Mouse (Mus musculus) bone marrow, adult 2 months (tissue): ENCODE results near the gene Tshr. TPM values are rescaled to one million over a fixed set of nuclear protein-coding genes. Genes with fewer than 3 reads are reported as not detected.
"Not testable (repeated sequence)": the region's sequence is repeated elsewhere in the genome, so short reads cannot be mapped to it uniquely, and the experiment has no call there.

Experiments
- H3K27ac ChIP-seq: fragments of 200-500 bp; 2 replicates; pipeline ENCODE4 v1.5.1; 2012; ENCODE audit warnings: low read depth, mild to moderate bottlenecking, control low read depth, inconsistent platforms, low read length; ENCODE audit not compliant: control insufficient read depth, poor library complexity, insufficient read depth
- H3K4me1 ChIP-seq: fragments of 200-500 bp; 2 replicates; pipeline ENCODE4 v1.6.1; 2011; ENCODE audit warnings: low read length; ENCODE audit not compliant: control insufficient read depth, insufficient read depth
- H3K4me3 ChIP-seq: fragments of 200-500 bp; replicated peaks from 2 replicates; pipeline ENCODE3; 2011; ENCODE audit warnings: mild to moderate bottlenecking, low read depth, low read length, control low read depth; ENCODE audit not compliant: control insufficient read depth
- CTCF ChIP-seq: fragments of 200-500 bp; IDR thresholded peaks from 2 replicates; pipeline ENCODE4 v1.5.1; 2011; ENCODE audit warnings: low read length, control low read depth; ENCODE audit not compliant: control insufficient read depth, insufficient read depth
- POLR2A ChIP-seq: fragments of 200-500 bp; IDR thresholded peaks from 2 replicates; pipeline ENCODE4 v1.6.1; 2011; ENCODE audit warnings: low read depth, mild to moderate bottlenecking, control low read depth, low read length, borderline replicate concordance; ENCODE audit not compliant: control insufficient read depth
- WGBS: fragments of 180-500 bp; shearing (Covaris S2); methylation state at CpG from one replicate; pipeline ENCODE4 v1.1.7; 2018; 5-methylcytosine and 5-hydroxymethylcytosine counted together
- polyA plus RNA-seq: library from polyadenylated mRNA; stranded (reverse); fragments of >200 nt; gene quantifications from 2 replicates; pipeline ENCODE4 v1.2.4, GENCODE M21; 2011; ENCODE audit warnings: low replicate concordance; ENCODE audit not compliant: missing spikeins, insufficient read depth, insufficient read length

The Tshr gene
- 0.35 and 0.38 TPM in 2 replicates for polyA plus RNA-seq

GRCm38 (mm10) chr12:91384281-91385017, at the start of gene Tshr, which contains the start of gene Cep128:
Tshr (plus strand) TSS chr12:91384563.
Cep128 (minus strand) TSS chr12:91384409.
- H3K4me1 ChIP-seq: no peaks in the 10 kb centered on the region; the same call in 1 of the 2 replicates
- WGBS: 1% methylated on average over 27 of the region's 27 CpGs
- peak within 1 kb of the TSS; percentile 96 for H3K4me3 ChIP-seq
- peak within 1 kb of the TSS; percentile 57 for H3K27ac ChIP-seq
- peak; percentile 8; the same call in 1 of the 2 replicates for TF ChIP-seq CTCF
- TF ChIP-seq POLR2A: peak; percentile 54; the same call in 1 of the 2 replicates

GRCm38 (mm10) chr12:91338656-91339055, 45.7 kb upstream of the Tshr start:
- not testable (repeated sequence) for H3K27ac ChIP-seq, H3K4me1 ChIP-seq, H3K4me3 ChIP-seq
- WGBS: 96% methylated on average over 13 of the region's 13 CpGs

DNA sequence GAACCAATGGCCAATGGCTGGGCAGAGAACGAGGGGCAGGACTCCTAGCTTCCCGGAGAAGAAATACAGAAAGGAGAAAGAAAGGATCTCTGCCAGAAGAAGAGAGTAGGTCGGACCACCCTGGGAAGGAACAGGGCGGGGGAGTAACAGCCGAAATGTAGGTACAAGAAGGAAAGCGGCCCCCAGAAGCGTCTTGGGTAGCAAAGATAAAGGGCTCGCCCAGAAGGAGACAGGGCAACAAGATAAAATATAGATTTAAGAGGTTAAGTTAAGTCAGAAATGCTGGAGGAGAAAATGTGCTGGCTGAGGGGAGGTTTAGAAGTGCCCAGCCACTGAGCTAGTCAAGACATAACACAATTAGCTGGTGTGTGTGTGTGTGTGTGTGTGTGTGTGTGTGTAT, 30.6 kb upstream of the Tshr start:
- Histone ChIP-seq H3K4me1 (no peaks in the 10 kb centered on the region), H3K4me3 (no peak overlapping the region), H3K27ac (no peak overlapping the region)
- TF ChIP-seq POLR2A (no peak), CTCF (no peak)
- 68% methylated on average over 8 of the region's 8 CpGs for WGBS

DNA sequence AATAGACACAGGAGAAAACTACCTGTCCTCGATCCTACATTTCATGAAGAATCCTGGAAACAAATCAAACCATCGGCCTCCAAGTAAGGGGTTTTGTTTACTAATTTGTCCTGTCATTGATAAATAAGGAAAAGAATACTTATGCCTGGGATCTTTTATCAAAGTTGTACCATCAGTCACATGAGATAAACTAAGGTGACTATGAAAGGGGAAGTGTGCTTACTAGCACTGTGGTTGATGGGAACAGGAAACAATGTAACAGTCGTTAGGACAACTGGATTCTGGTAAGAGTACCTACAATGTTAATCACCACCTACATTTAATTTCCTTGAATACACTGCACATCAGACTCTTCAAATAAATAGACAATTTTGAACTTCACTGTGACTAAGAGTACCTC, 15.2 kb upstream of the Tshr start:
- TF ChIP-seq CTCF (no peak), POLR2A (no peak)
- no peak overlapping the region for H3K4me3 ChIP-seq
- 55% methylated on average over 3 of the region's 3 CpGs for WGBS
- H3K27ac ChIP-seq: no peak overlapping the region
- H3K4me1 ChIP-seq: no peaks in the 10 kb centered on the region; the same call in none of the 2 replicates

DNA sequence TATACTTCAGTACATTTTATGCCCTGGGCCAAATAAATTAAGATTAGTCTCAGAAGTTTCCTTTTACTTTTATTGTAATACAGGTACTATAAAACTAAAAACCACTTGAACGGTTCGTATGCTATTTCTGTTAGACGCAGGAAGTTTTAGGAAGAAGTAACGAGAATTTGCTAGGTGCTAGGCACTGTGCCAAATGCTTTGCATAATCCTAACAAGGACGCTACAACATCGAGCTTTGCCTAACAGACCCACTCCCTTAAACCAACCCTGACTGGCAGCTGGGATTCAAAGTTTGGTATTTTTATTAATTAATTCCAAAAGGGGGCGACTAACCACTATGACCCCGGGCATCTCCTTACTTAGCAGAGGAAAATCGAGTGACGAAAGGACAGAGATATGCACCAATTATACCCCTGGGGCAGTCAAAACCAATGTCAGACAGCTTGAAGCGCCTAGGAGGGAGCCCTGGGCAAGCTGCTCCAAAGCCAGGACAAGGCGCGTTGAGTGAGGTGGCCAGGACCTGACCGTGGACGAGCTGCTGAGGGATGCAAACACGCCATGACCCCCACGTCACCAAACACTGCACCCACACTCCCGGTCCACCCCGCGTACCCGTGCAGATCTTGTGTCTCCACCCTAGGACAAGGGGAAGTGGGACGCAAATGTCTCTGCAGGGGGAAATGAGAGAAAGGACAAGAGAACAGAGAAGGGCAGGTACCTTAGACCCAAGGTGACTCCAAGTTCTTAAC, 673 bp upstream of the Tshr start:
- Histone ChIP-seq H3K27ac (peak overlapping the region; percentile 57), H3K4me3 (peak overlapping the region; percentile 96), H3K4me1 (no peaks in the 10 kb centered on the region; the same call in 1 of the 2 replicates)
- WGBS: 1% methylated on average over 22 of the region's 22 CpGs
- TF ChIP-seq POLR2A (no peak; the same call in 1 of the 2 replicates), CTCF (peak; percentile 10; the same call in 1 of the 2 replicates)

DNA sequence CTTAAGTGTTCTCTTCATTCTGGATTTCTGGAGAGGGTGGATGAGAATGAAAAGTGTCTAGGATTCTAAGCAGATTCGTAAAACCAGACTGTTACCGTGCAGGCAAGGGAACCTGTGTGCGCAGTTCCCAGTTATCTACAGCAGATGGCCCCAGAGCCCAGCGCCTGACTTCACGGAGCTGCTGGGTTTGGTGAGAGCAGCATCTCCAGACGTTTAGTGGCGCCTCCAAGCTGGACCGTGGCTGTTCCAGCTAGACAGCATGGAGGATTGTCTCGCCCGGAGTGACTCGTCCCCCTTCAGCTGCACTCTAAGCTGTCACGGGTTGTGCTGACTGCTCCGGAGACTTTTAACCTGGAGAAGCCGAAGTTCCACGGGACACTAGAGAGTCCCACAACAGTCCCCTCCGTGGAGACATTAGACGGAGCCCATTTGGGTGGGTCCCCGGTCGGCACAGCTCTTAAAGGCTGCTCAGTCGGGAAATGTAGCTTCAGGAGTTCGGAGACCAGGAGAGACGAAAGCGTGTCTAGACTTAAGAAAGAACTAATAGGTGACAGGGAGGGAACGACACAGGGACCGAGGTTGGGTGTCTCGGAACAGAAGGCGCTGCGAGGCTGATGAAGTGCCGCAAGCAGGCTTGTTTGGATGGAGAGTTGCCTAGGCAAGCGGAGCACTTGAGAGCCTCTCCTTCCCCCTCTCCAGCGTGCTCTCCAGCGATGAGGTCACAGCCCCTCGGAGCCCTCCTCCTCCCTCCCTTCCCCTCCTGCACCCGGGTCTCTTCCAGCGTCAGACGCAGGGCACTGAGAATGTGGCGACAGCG, 16.1 kb downstream of the Tshr start:
- Histone ChIP-seq H3K27ac (no peak overlapping the region; the same call in 1 of the 2 replicates), H3K4me3 (peak overlapping the region; percentile 61), H3K4me1 (no peaks in the 10 kb centered on the region; the same call in 1 of the 2 replicates)
- peak; percentile 75 for TF ChIP-seq CTCF
- TF ChIP-seq POLR2A: no peak
- 1% methylated on average over 38 of the region's 38 CpGs for WGBS

DNA sequence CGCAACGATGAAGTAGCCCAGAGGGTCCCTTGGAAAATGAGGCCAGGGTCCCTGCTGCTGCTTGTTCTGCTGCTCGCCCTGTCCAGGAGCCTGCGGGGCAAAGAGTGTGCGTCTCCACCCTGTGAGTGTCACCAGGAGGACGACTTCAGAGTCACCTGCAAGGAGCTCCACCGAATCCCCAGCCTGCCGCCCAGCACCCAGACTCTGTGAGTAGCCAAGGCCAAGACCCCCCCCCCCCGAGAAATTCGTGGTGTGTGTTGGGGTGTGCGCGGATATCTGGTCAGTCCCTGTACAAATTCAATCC, 16.6 kb downstream of the Tshr start:
- H3K4me3 ChIP-seq: peak overlapping the region; percentile 61
- WGBS: 9% methylated on average over 12 of the region's 12 CpGs
- H3K4me1 ChIP-seq: no peaks in the 10 kb centered on the region; the same call in 1 of the 2 replicates
- H3K27ac ChIP-seq: no peak overlapping the region; the same call in 1 of the 2 replicates
- TF ChIP-seq POLR2A: no peak
- TF ChIP-seq CTCF: no peak

DNA sequence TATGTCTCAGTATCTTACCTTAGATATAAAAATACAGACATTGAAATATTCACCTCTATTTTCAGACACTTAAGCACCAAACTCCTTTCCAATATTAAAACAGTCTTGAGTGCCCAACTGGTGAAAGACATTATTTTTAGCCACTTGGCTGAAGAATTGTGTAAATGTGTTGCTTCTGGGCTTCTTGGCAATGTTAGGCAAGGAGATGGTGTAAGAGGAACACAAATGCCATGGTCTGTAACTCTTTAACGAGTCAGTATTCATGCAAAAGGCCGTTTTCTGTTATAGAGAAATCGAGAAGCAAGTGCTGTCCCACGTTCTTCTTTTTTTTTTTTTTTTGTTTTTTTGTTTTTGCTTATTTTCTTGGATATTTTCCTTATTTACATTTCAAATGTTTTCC, 25.9 kb downstream of the Tshr start:
- no peak for TF ChIP-seq CTCF
- TF ChIP-seq POLR2A: no peak
- Histone ChIP-seq H3K4me1 (peaks cover 2% of the 10 kb centered on the region; the same call in 1 of the 2 replicates), H3K27ac (no peak overlapping the region), H3K4me3 (no peak overlapping the region)
- 40% methylated on average over 4 of the region's 4 CpGs for WGBS
